Mouse (Mus musculus) T-helper 17 cell (primary cell): ENCODE results near the gene Tpcn1.

Experiments used
- in situ Hi-C, 2 experiments: fragments of 300-600 bp; cut with MboI, MseI; formaldehyde crosslinking; loops; 1 replicate in 1 of 2; 2 replicates in 1 of 2; pipeline ENCODE4 v1.15.1; 2025; ENCODE audit warnings: high pct_unique_total_duplicates in 2 of 2

Gene Tpcn1

GRCm38 (mm10) chr5:120490679-120491192 lies 97.7 kb downstream of the Tpcn1 start:
- in situ Hi-C loops, result no loop called here

- in situ Hi-C loops, result no loop called here
These were observed 100.6 kb downstream of the Tpcn1 start for GRCm38 (mm10) chr5:120487844-120488243.
